Mouse (Mus musculus): Measurements from ENCODE around the gene Nfib. TPM values are rescaled to one million over a fixed set of nuclear protein-coding genes. Genes with fewer than 3 reads are reported as not detected.
A peak's percentile ranks its signal among the peaks of the same experiment; 100 is the strongest.

Gene Nfib
- polyA plus RNA-seq, 1 experiment from 2014 or later, result 149 TPM

GRCm38 (mm10) chr4:82326140-82326529, 379.4 kb downstream of the Nfib start:
- no peaks in the 10 kb centered on the region for H3K27me3 ChIP-seq (ENCODE audit: insufficient read depth, low read length)
- no peak overlapping the region for H3K4me3 ChIP-seq (ENCODE audit: low read depth, low read length)
- ATAC-seq (ENCODE audit: insufficient read depth) (no peak), DNase-seq (no peak)
- no peak overlapping the region for H3K4me2 ChIP-seq
- no peaks in the 10 kb centered on the region for H3K9me3 ChIP-seq (ENCODE audit: low read depth, low read length)
- no peak overlapping the region for H3K27ac ChIP-seq (ENCODE audit: low read depth)
- peaks cover 83% of the 10 kb centered on the region for H3K36me3 ChIP-seq (ENCODE audit: insufficient read depth)
- no peak overlapping the region for H3K9ac ChIP-seq
- H3K4me1 ChIP-seq (ENCODE audit: insufficient read depth), result no peaks in the 10 kb centered on the region
- 76% methylated on average over 3 of the region's 3 CpGs for WGBS
- TF ChIP-seq CTCF (IDR thresholded peaks at IDR 0.05; ENCODE audit: low read depth), result no peak

- TF ChIP-seq CTCF (IDR thresholded peaks at IDR 0.05; ENCODE audit: low read depth), result no peak
- no peak for DNase-seq
- Histone ChIP-seq H3K9me3 (ENCODE audit: low read depth, low read length) (no peaks in the 10 kb centered on the region), H3K36me3 (ENCODE audit: insufficient read depth) (peaks cover 85% of the 10 kb centered on the region), H3K4me2 (no peak overlapping the region), H3K27me3 (ENCODE audit: insufficient read depth, low read length) (no peaks in the 10 kb centered on the region), H3K27ac (ENCODE audit: low read depth) (no peak overlapping the region), H3K9ac (no peak overlapping the region), H3K4me1 (ENCODE audit: insufficient read depth) (no peaks in the 10 kb centered on the region), H3K4me3 (ENCODE audit: low read depth, low read length) (no peak overlapping the region)
- 63% methylated on average over 6 of the region's 6 CpGs for WGBS
- ATAC-seq (ENCODE audit: insufficient read depth), result no peak
Observed at GRCm38 (mm10) chr4:82325409-82326139, 380.0 kb downstream of the Nfib start.

- Histone ChIP-seq H3K4me1 (ENCODE audit: insufficient read depth) (no peaks in the 10 kb centered on the region), H3K9me3 (ENCODE audit: low read depth, low read length) (no peaks in the 10 kb centered on the region), H3K36me3 (ENCODE audit: insufficient read depth) (peaks cover 85% of the 10 kb centered on the region), H3K4me2 (no peak overlapping the region), H3K27ac (ENCODE audit: low read depth) (no peak overlapping the region), H3K27me3 (ENCODE audit: insufficient read depth, low read length) (no peaks in the 10 kb centered on the region), H3K9ac (no peak overlapping the region), H3K4me3 (ENCODE audit: low read depth, low read length) (no peak overlapping the region)
- no peak for ATAC-seq (ENCODE audit: insufficient read depth)
- 79% methylated on average over 3 of the region's 3 CpGs for WGBS
- DNase-seq, result no peak
- TF ChIP-seq CTCF (IDR thresholded peaks at IDR 0.05; ENCODE audit: low read depth), result no peak
Observed at GRCm38 (mm10) chr4:82324977-82325376, 380.6 kb downstream of the Nfib start.

DNA sequence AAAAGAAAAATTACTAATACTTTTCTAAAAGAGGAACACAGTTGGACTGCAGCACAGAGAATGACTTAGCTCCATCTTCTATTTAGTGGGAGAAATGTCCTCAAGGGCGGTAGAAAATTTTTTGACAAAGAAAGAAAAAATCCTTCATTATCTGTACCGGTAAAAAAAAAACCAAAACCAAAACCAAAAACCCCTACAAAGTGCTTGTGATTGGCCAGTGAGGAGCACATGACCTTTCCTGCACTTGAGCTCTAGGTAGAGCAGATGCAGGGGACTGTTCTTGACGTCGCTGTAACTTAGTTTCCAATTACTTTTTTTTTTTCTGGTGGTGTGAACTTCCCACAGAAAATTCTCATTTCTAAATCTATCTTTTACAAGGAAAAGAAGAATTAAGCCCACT, 384.5 kb downstream of the Nfib start:
- DNase-seq, result no peak
- H3K4me3 ChIP-seq (ENCODE audit: low read depth, low read length), result no peak overlapping the region
- no peak overlapping the region for H3K4me2 ChIP-seq
- 69% methylated on average over 4 of the region's 4 CpGs for WGBS
- H3K4me1 ChIP-seq (ENCODE audit: insufficient read depth), result no peaks in the 10 kb centered on the region
- no peak overlapping the region for H3K9ac ChIP-seq
- no peaks in the 10 kb centered on the region for H3K27me3 ChIP-seq (ENCODE audit: insufficient read depth, low read length)
- peaks cover 90% of the 10 kb centered on the region for H3K36me3 ChIP-seq (ENCODE audit: insufficient read depth)
- ATAC-seq (ENCODE audit: insufficient read depth), result no peak
- no peak overlapping the region for H3K27ac ChIP-seq (ENCODE audit: low read depth)
- no peak for TF ChIP-seq CTCF (IDR thresholded peaks at IDR 0.05; ENCODE audit: low read depth)
- H3K9me3 ChIP-seq (ENCODE audit: low read depth, low read length), result no peaks in the 10 kb centered on the region

GRCm38 (mm10) chr4:82319388-82319787, 386.2 kb downstream of the Nfib start:
- Histone ChIP-seq H3K27me3 (ENCODE audit: insufficient read depth, low read length) (no peaks in the 10 kb centered on the region), H3K9ac (no peak overlapping the region), H3K9me3 (ENCODE audit: low read depth, low read length) (no peaks in the 10 kb centered on the region), H3K4me1 (ENCODE audit: insufficient read depth) (0 out of 2 replicates have a peak, but pooled peaks cover 2% of the 10 kb centered on the region), H3K4me2 (no peak overlapping the region), H3K27ac (ENCODE audit: low read depth) (no peak overlapping the region), H3K4me3 (ENCODE audit: low read depth, low read length) (no peak overlapping the region), H3K36me3 (ENCODE audit: insufficient read depth) (peaks cover 89% of the 10 kb centered on the region)
- no peak for TF ChIP-seq CTCF (IDR thresholded peaks at IDR 0.05; ENCODE audit: low read depth)
- WGBS, result 69% methylated on average over 7 of the region's 7 CpGs
- no peak for ATAC-seq (ENCODE audit: insufficient read depth)
- DNase-seq, result no peak

DNA sequence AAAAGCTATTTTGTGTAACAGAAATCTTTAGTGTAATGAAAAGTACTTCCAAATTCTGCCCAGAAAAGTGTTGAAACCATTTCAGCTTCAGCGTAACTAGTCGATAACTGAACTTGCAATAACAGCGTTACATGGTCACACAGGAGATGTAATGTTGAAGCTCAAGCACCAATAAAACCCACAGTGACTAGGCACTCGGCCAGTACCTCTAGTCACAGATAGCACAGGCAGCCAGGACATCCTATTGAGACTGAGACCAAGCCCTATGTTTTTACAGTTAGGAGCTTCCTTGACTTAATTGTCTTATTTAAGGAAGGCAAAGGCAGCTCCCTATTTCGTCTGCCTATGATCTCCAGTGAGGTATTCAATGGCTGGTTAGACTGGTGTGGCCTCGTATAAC, 389.4 kb downstream of the Nfib start:
- H3K4me3 ChIP-seq (ENCODE audit: low read depth, low read length), result no peak overlapping the region
- 0 out of 2 replicates have a peak, but pooled peaks cover 10% of the 10 kb centered on the region for H3K4me1 ChIP-seq (ENCODE audit: insufficient read depth)
- WGBS, result 78% methylated on average over 6 of the region's 6 CpGs
- peak overlapping the region; percentile 30; the same call in 1 of the 2 replicates for H3K27ac ChIP-seq (ENCODE audit: low read depth)
- DNase-seq (no peak), ATAC-seq (ENCODE audit: insufficient read depth) (no peak)
- H3K4me2 ChIP-seq, result no peak overlapping the region
- no peak overlapping the region for H3K9ac ChIP-seq
- no peaks in the 10 kb centered on the region for H3K27me3 ChIP-seq (ENCODE audit: insufficient read depth, low read length)
- no peaks in the 10 kb centered on the region for H3K9me3 ChIP-seq (ENCODE audit: low read depth, low read length)
- TF ChIP-seq CTCF (IDR thresholded peaks at IDR 0.05; ENCODE audit: low read depth), result no peak
- H3K36me3 ChIP-seq (ENCODE audit: insufficient read depth), result peaks cover 69% of the 10 kb centered on the region

DNA sequence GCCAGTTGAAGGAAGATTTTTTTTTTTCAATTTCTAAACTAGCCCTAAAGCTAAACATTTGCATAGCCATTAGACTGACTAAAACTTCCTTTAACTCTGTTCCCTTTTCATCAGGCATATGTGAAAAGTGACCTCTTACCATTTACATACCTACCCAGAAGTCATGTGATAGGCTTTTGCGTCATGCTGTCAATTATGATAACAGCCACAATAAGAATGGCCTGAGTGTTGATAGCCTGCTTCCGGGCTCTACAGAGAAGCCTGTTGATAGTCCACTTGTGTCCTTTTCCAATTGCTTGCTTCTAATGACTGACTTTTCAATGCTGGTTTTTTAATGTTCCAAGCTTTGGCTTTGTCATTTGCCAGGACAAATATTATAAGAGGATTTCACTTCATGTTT, 389.8 kb downstream of the Nfib start:
- no peak overlapping the region for H3K4me3 ChIP-seq (ENCODE audit: low read depth, low read length)
- no peaks in the 10 kb centered on the region for H3K9me3 ChIP-seq (ENCODE audit: low read depth, low read length)
- no peak overlapping the region for H3K4me2 ChIP-seq
- 54% methylated on average over 2 of the region's 2 CpGs for WGBS
- DNase-seq (no peak), ATAC-seq (ENCODE audit: insufficient read depth) (no peak)
- no peak for TF ChIP-seq CTCF (IDR thresholded peaks at IDR 0.05; ENCODE audit: low read depth)
- H3K9ac ChIP-seq, result no peak overlapping the region
- H3K27me3 ChIP-seq (ENCODE audit: insufficient read depth, low read length), result no peaks in the 10 kb centered on the region
- 0 out of 2 replicates have a peak, but pooled peaks cover 10% of the 10 kb centered on the region for H3K4me1 ChIP-seq (ENCODE audit: insufficient read depth)
- peaks cover 70% of the 10 kb centered on the region for H3K36me3 ChIP-seq (ENCODE audit: insufficient read depth)
- H3K27ac ChIP-seq (ENCODE audit: low read depth), result no peak overlapping the region
